Mouse (Mus musculus) heart, adult 2 months (tissue): ENCODE measurements at regions not wholly inside any gene's neighbourhood (a gene's known extent, or its start where the extent isn't known, plus 50 kb on each side); places are given as distances from the start of the nearest gene placed in this dataset.

Source experiments
- CTCF ChIP-seq: fragments of 200-600 bp; IDR thresholded peaks from 2 replicates; pipeline ENCODE4 v1.8.1; 2022; ENCODE audit warnings: antibody characterized with exemption, mild to moderate bottlenecking, moderate library complexity
- EP300 ChIP-seq: fragments of 200-500 bp; IDR thresholded peaks from 2 replicates; pipeline ENCODE4 v1.6.1; 2011; ENCODE audit warnings: low read depth, low read length, control low read depth; ENCODE audit not compliant: insufficient read depth

DNA sequence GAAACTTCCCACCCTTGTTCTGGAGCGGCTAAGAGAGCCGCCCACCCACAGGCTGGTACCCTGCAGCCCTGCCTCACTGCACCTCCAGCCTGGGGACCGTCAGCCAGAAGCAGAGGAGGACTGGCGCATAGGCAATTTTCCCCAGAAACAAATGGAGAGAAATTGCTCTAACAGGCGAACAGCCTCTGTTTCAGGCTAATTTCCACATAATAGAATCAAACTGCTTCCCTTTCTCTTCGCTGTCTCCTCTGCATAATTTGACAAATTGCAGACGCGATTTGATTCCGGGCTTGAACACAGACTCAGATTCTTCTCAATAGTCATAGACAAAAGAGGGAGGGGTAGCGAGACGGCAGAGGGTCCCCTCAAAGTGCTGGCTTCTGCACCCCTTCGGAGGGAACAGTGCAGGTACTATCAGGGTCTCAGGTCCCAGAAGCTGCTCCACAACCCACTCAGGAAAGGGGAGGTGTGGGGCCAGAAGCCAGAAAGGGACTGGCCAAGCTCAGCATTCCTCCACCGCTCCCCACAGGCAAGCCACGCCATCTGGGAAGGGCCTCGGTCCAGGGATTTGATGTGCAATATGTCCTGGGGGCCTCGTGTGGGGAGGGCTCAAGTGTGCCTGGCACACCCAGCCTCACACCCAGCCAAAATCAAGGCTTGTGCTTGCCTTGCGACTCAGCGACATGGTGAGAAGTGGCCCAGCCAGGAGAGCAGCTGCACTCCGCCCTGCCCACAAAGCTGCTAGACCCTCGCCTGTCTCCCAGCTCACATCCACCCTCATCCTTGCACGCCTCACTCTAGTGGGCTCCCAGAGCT lies 53.7 kb upstream of the A530016L24Rik start:
- TF ChIP-seq CTCF (no peak), EP300 (no peak)
